Mouse (Mus musculus): ENCODE data around the gene Gabarap.

DNA sequence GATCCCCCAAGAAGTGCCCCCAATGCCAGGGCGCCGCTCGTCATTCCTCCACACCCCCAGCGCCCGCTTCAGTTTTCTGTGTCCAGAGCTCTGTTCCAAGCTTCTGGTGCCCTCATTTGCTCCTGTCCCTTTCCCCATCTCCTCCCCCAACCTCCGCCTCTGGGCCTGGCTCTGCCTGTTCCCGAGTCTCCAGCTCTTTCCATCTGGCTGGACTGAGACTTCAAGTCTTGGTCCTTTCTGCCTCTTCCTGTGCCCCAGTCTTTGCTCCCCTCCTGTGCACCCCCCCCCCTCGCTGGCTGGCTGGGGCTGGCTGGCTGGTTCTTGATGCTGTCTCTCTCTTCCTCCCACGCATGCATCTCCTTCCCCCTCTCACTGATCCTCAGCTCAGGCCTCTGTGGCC is 36.5 kb downstream of the Gabarap start:
- TF ChIP-seq CTCF (IDR thresholded peaks at IDR 0.05; ENCODE audit: extremely low read depth, insufficient read depth, low read length) (no peak), POLR2A (IDR thresholded peaks at IDR 0.05; ENCODE audit: extremely low read depth, insufficient read depth, low read length) (no peak)
